Mouse (Mus musculus): ENCODE measurements around the gene Wdr72.

The Wdr72 gene

GRCm38 (mm10) chr9:74109761-74110460 is at the start of gene Wdr72:
Gene Wdr72 (plus strand): TSS chr9:74110356.
- in situ Hi-C loops (cut with MboI, MseI) = no loop called here

- in situ Hi-C loops (cut with MboI, MseI) = no loop called here
These were observed 43.9 kb upstream of the Wdr72 start for GRCm38 (mm10) chr9:74066278-74066677.

GRCm38 (mm10) chr9:74066766-74067165 is 43.4 kb upstream of the Wdr72 start:
- in situ Hi-C loops (cut with MboI, MseI) = no loop called here

GRCm38 (mm10) chr9:74075958-74076357 is 34.2 kb upstream of the Wdr72 start:
- in situ Hi-C loops (cut with MboI, MseI) = no loop called here

- in situ Hi-C loops (cut with MboI, MseI) = no loop called here
These were observed 31.7 kb upstream of the Wdr72 start for GRCm38 (mm10) chr9:74078458-74078857.

- in situ Hi-C loops (cut with MboI, MseI) = no loop called here
These were observed 29.9 kb upstream of the Wdr72 start for GRCm38 (mm10) chr9:74080241-74080640.

GRCm38 (mm10) chr9:74101591-74101990 is 8.6 kb upstream of the Wdr72 start:
- in situ Hi-C loops (cut with MboI, MseI) = no loop called here

- in situ Hi-C loops (cut with MboI, MseI) = no loop called here
These were observed 7.5 kb upstream of the Wdr72 start for GRCm38 (mm10) chr9:74102615-74103014.

GRCm38 (mm10) chr9:74110461-74110816 is 283 bp downstream of the Wdr72 start:
- in situ Hi-C loops (cut with MboI, MseI) = no loop called here

GRCm38 (mm10) chr9:74112526-74112925 is 2.4 kb downstream of the Wdr72 start:
- in situ Hi-C loops (cut with MboI, MseI) = no loop called here

GRCm38 (mm10) chr9:74126222-74126621 is 16.1 kb downstream of the Wdr72 start:
- in situ Hi-C loops (cut with MboI, MseI) = no loop called here

- in situ Hi-C loops (cut with MboI, MseI) = no loop called here
These were observed 23.9 kb downstream of the Wdr72 start for GRCm38 (mm10) chr9:74134010-74134409.

- in situ Hi-C loops (cut with MboI, MseI) = loop anchor here (5.0 kb wide), 1 partner anchor 725 kb away; no protein-coding TSS in a partner anchor
These were observed 31.7 kb downstream of the Wdr72 start for GRCm38 (mm10) chr9:74141864-74142263.

- in situ Hi-C loops (cut with MboI, MseI) = loop anchor here (5.0 kb wide), 1 partner anchor 725 kb away; no protein-coding TSS in a partner anchor
These were observed 32.5 kb downstream of the Wdr72 start for GRCm38 (mm10) chr9:74142705-74143104.

- in situ Hi-C loops (cut with MboI, MseI) = no loop called here
These were observed 35.0 kb downstream of the Wdr72 start for GRCm38 (mm10) chr9:74145203-74145602.

- in situ Hi-C loops (cut with MboI, MseI) = no loop called here
These were observed 38.1 kb downstream of the Wdr72 start for GRCm38 (mm10) chr9:74148306-74148705.

GRCm38 (mm10) chr9:74160361-74160933 is 50.3 kb downstream of the Wdr72 start:
- in situ Hi-C loops (cut with MboI, MseI) = no loop called here

- in situ Hi-C loops (cut with MboI, MseI) = no loop called here
These were observed 55.5 kb downstream of the Wdr72 start for GRCm38 (mm10) chr9:74165697-74166096.

- in situ Hi-C loops (cut with MboI, MseI) = no loop called here
These were observed 59.7 kb downstream of the Wdr72 start for GRCm38 (mm10) chr9:74169904-74170303.

GRCm38 (mm10) chr9:74186748-74187400 is 76.7 kb downstream of the Wdr72 start:
- in situ Hi-C loops (cut with MboI, MseI) = no loop called here

GRCm38 (mm10) chr9:74187401-74188029 is 77.4 kb downstream of the Wdr72 start:
- in situ Hi-C loops (cut with MboI, MseI) = no loop called here

GRCm38 (mm10) chr9:74194898-74195297 is 84.7 kb downstream of the Wdr72 start:
- in situ Hi-C loops (cut with MboI, MseI) = no loop called here
